Mouse (Mus musculus): Measurements from ENCODE around the gene Zdhhc14. TPM values are rescaled to one million over a fixed set of nuclear protein-coding genes. Genes with fewer than 3 reads are reported as not detected.

Zdhhc14 gene
- polyA plus RNA-seq, 1 experiment, result 24.8 TPM

DNA sequence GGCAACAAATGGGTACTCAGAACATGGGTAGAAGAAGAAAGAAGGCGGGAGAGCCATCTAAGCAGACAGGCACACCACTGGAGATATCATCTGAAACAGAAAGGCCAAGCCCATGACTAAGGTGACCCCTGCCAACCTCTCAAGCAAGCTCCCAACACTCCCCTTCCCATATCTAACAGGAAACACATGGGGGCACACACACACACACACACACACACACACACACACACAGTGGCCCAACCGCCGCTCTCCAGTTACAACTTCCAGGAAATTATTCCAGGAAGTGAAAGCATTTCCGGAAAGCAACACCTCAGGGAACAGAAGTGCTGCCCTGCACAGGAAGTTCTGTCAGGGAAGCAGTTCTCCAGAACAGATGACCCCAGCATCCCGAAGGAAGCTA is 301.9 kb downstream of the Zdhhc14 start:
- WGBS, result 85% methylated on average over 5 of the region's 5 CpGs
- DNase-seq, result no peak
- peaks cover 10% of the 10 kb centered on the region for H3K4me1 ChIP-seq (ENCODE audit: control insufficient read depth, insufficient read depth, low read length)
- no peaks in the 10 kb centered on the region for H3K27me3 ChIP-seq (ENCODE audit: control insufficient read depth, insufficient read depth, low read length)
- H3K27ac ChIP-seq (ENCODE audit: insufficient read depth, low read length), result no peak overlapping the region
- H3K4me3 ChIP-seq (replicated peaks; ENCODE audit: insufficient read depth, low read depth, low read length), result no peak overlapping the region
- TF ChIP-seq POLR2A (IDR thresholded peaks at IDR 0.05; ENCODE audit: borderline replicate concordance, insufficient read depth, low read length), result no peak
- no peak for TF ChIP-seq CTCF (IDR thresholded peaks at IDR 0.05; ENCODE audit: borderline replicate concordance, insufficient read depth, low read depth, low read length)

DNA sequence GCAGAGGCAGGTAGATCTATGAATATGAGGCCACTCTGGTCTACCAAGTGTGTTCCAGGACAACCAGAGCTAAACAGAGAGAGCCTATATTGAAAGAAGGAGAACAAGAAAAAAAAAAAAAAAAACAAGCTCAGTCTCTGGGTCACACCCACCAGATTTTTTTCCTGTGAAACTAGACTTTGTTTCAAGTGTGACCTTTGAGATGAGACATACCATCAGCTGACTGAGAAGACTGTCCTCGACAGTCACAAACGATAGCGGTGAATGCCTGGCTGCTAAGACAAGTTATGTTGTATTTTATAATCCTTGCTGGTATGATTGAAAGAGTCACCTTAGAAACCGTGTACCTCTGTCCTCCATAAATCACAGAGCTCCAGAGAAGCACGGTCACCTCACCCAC is 303.0 kb downstream of the Zdhhc14 start:
- 75% methylated on average over 5 of the region's 5 CpGs for WGBS
- Histone ChIP-seq H3K4me1 (ENCODE audit: control insufficient read depth, insufficient read depth, low read length) (peaks cover 10% of the 10 kb centered on the region), H3K4me3 (replicated peaks; ENCODE audit: insufficient read depth, low read depth, low read length) (no peak overlapping the region), H3K27me3 (ENCODE audit: control insufficient read depth, insufficient read depth, low read length) (no peaks in the 10 kb centered on the region), H3K27ac (ENCODE audit: insufficient read depth, low read length) (no peak overlapping the region)
- no peak for DNase-seq
- no peak for TF ChIP-seq POLR2A (IDR thresholded peaks at IDR 0.05; ENCODE audit: borderline replicate concordance, insufficient read depth, low read length)
- TF ChIP-seq CTCF (IDR thresholded peaks at IDR 0.05; ENCODE audit: borderline replicate concordance, insufficient read depth, low read depth, low read length), result no peak

DNA sequence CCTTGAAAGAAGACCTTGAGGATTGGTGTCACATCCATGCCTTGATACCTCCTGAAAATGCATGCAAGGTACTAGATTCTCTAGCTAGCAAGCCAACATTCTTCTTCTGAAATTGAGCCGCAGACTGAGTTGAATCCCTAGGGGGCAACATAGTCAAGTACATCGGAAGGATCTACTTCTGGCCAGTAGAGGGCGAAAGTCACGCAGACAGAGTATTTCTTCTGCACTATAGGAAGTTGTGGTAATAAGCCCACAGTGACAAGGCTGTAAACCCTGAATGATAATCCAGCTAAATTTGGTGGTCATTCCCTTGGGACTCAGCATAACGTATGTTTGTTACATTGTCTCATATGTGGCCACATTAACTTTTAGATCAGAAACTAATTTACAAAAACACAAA is 303.5 kb downstream of the Zdhhc14 start:
- no peak overlapping the region for H3K4me3 ChIP-seq (replicated peaks; ENCODE audit: insufficient read depth, low read depth, low read length)
- TF ChIP-seq POLR2A (IDR thresholded peaks at IDR 0.05; ENCODE audit: borderline replicate concordance, insufficient read depth, low read length), result no peak
- peak; percentile 84 for TF ChIP-seq CTCF (IDR thresholded peaks at IDR 0.05; ENCODE audit: borderline replicate concordance, insufficient read depth, low read depth, low read length)
- no peaks in the 10 kb centered on the region for H3K27me3 ChIP-seq (ENCODE audit: control insufficient read depth, insufficient read depth, low read length)
- peaks cover 10% of the 10 kb centered on the region for H3K4me1 ChIP-seq (ENCODE audit: control insufficient read depth, insufficient read depth, low read length)
- no peak overlapping the region for H3K27ac ChIP-seq (ENCODE audit: insufficient read depth, low read length)
- 0% methylated on average over 5 of the region's 5 CpGs for WGBS
- DNase-seq, result peak; percentile 65 to 76

DNA sequence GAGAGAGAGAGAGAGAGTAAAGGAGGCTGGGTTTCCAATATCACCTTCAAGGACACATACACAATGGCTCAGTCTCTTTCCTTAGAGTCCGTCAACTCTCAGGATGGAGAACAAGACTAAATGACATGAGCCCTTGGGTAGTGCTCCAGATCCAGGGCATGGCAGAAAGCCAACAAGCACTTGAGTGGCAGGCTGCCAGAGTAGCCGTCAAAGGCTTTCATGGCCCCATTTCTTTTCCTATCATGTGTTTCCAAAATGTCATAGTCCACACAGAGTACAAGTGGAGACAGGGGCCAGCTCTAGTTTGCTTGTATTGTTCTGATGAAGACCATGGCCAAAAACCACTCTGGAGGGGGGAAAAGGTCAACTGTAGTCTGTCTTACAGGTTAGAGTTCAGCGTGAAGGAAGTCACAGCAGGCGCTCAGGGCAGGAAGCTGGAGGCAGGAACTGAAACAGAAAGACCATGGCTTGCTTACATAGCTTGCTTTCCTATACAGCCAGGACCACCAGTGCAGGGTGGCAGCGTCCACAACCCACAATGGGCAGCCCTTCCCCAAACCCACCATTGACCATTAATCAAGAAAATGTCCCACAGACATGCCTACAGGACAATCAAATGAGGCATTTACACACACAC is 304.9 kb downstream of the Zdhhc14 start:
- Histone ChIP-seq H3K4me1 (ENCODE audit: control insufficient read depth, insufficient read depth, low read length) (peaks cover 10% of the 10 kb centered on the region), H3K27ac (ENCODE audit: insufficient read depth, low read length) (no peak overlapping the region), H3K27me3 (ENCODE audit: control insufficient read depth, insufficient read depth, low read length) (no peaks in the 10 kb centered on the region), H3K4me3 (replicated peaks; ENCODE audit: insufficient read depth, low read depth, low read length) (no peak overlapping the region)
- peak; percentile 31 to 44 for DNase-seq
- TF ChIP-seq CTCF (IDR thresholded peaks at IDR 0.05; ENCODE audit: borderline replicate concordance, insufficient read depth, low read depth, low read length), result no peak
- 68% methylated on average over 5 of the region's 5 CpGs for WGBS

DNA sequence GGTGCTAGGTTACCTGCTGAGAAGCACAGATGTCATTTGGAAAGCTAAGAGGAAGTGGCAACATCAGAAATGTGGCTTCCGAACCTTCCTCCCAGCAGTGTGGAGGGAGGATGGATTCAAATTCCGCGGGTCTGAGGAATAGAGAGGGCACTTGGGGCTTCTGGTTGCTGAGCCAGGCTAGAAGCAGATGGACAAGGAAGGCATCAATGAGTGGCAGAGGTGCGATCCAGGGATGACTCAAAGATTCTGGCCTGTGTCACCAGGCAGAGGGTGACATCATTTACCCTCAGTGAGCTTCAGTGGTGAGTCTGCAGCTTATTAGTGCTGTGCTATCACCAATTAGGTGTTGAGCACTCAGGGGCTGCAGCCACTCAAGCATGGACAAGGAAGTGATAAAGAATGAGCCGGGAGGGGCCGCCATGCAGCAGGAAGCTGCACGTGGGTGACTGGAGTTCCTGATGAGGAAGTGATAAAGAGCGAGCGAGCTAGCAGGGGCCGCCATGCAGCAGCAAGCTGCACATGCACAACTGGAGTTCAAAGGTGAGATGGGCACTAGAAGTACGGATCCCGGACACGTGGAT is 306.0 kb downstream of the Zdhhc14 start:
- H3K27me3 ChIP-seq (ENCODE audit: control insufficient read depth, insufficient read depth, low read length), result no peaks in the 10 kb centered on the region
- WGBS, result 50% methylated on average over 13 of the region's 13 CpGs
- H3K27ac ChIP-seq (ENCODE audit: insufficient read depth, low read length), result no peak overlapping the region
- peak; percentile 64 to 84 for DNase-seq
- peaks cover 10% of the 10 kb centered on the region for H3K4me1 ChIP-seq (ENCODE audit: control insufficient read depth, insufficient read depth, low read length)
- H3K4me3 ChIP-seq (replicated peaks; ENCODE audit: insufficient read depth, low read depth, low read length), result no peak overlapping the region
- TF ChIP-seq CTCF (IDR thresholded peaks at IDR 0.05; ENCODE audit: borderline replicate concordance, insufficient read depth, low read depth, low read length) (no peak), POLR2A (IDR thresholded peaks at IDR 0.05; ENCODE audit: borderline replicate concordance, insufficient read depth, low read length) (no peak)

DNA sequence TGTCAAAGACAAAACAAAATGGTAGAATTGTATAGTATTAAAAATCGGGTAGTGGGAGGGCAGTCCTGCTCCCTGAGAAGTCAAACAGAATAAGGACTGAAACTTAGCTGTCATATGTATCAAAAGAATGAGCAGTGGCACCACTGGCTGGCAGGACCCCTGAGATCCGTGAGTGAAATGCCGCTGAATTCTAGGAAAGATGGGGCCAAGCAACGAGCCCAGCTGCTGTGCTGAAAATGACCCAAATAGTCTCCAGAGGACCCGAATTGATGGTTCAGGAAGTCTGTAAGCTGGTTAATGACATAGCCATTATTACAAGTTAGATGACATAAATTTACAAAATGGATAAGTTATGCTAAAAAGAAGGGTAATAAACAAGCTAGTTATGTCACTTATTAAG is 306.5 kb downstream of the Zdhhc14 start:
- TF ChIP-seq POLR2A (IDR thresholded peaks at IDR 0.05; ENCODE audit: borderline replicate concordance, insufficient read depth, low read length) (no peak), CTCF (IDR thresholded peaks at IDR 0.05; ENCODE audit: borderline replicate concordance, insufficient read depth, low read depth, low read length) (no peak)
- no peak for DNase-seq
- Histone ChIP-seq H3K4me3 (replicated peaks; ENCODE audit: insufficient read depth, low read depth, low read length) (no peak overlapping the region), H3K27ac (ENCODE audit: insufficient read depth, low read length) (no peak overlapping the region), H3K27me3 (ENCODE audit: control insufficient read depth, insufficient read depth, low read length) (no peaks in the 10 kb centered on the region), H3K4me1 (ENCODE audit: control insufficient read depth, insufficient read depth, low read length) (peaks cover 10% of the 10 kb centered on the region)
- 70% methylated on average over 5 of the region's 5 CpGs for WGBS

DNA sequence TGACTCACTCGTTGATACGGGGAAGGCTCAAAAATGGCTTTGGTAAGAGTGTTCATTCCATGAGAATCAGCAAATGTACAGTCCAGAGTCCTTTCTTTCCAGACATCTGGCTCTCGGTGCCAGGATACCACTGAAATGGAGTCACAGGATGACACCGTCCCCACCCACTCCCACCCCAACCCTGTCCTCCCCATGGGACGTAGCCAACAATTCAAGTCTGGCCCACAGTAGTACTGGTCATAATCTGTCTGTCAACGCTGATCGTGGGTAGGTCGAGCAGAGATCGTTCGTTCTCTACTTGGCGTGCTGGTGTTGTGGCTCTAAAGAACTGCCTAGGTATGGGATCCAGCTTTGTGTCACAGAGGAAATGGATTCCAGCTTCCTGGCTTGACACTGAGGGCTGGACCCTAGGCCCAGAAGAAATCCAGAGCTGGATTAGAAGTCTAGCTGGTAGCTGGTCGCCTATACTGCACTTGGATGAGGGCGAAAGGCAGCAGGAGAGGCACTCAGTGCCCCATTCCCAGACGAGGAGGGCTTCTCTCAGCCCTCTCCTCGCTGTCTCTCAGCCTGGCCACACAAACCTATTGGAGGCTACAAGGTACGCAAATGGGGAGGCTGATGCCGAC is 307.2 kb downstream of the Zdhhc14 start:
- peaks cover 10% of the 10 kb centered on the region for H3K4me1 ChIP-seq (ENCODE audit: control insufficient read depth, insufficient read depth, low read length)
- H3K27me3 ChIP-seq (ENCODE audit: control insufficient read depth, insufficient read depth, low read length), result no peaks in the 10 kb centered on the region
- WGBS, result 87% methylated on average over 17 of the region's 17 CpGs
- TF ChIP-seq POLR2A (IDR thresholded peaks at IDR 0.05; ENCODE audit: borderline replicate concordance, insufficient read depth, low read length), result no peak
- TF ChIP-seq CTCF (IDR thresholded peaks at IDR 0.05; ENCODE audit: borderline replicate concordance, insufficient read depth, low read depth, low read length), result no peak
- no peak for DNase-seq
- no peak overlapping the region for H3K27ac ChIP-seq (ENCODE audit: insufficient read depth, low read length)
- H3K4me3 ChIP-seq (replicated peaks; ENCODE audit: insufficient read depth, low read depth, low read length), result no peak overlapping the region

DNA sequence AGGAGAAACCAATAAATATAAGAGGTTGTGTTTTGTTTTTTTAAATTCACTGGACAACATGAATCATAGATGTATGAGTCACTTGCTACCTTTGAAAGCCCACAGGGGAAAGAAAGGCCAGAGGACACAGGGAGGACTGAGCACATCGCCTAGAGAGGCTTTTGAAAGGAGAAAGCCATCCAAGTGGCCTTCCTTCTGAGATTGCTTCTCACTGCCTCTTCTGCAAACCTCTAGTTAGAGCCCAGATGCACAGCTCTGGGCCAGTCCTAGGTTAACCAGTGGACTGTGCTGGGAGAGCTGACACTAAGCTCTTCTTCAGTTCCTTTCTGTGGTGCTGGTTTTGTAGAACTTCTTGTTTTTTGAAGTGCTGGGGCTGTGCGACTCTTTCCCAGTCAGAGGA is 307.9 kb downstream of the Zdhhc14 start:
- Histone ChIP-seq H3K4me1 (ENCODE audit: control insufficient read depth, insufficient read depth, low read length) (peaks cover 10% of the 10 kb centered on the region), H3K27ac (ENCODE audit: insufficient read depth, low read length) (no peak overlapping the region), H3K4me3 (replicated peaks; ENCODE audit: insufficient read depth, low read depth, low read length) (no peak overlapping the region), H3K27me3 (ENCODE audit: control insufficient read depth, insufficient read depth, low read length) (no peaks in the 10 kb centered on the region)
- no peak for DNase-seq
- WGBS, result 92% methylated on average over 2 of the region's 2 CpGs
- no peak for TF ChIP-seq POLR2A (IDR thresholded peaks at IDR 0.05; ENCODE audit: borderline replicate concordance, insufficient read depth, low read length)
- TF ChIP-seq CTCF (IDR thresholded peaks at IDR 0.05; ENCODE audit: borderline replicate concordance, insufficient read depth, low read depth, low read length), result no peak

Measured in cerebellum, adult 2 months (tissue).